Mouse (Mus musculus): ENCODE results near the gene Slc44a3. TPM values are rescaled to one million over a fixed set of nuclear protein-coding genes. Genes with fewer than 3 reads are reported as not detected.

Slc44a3 gene
- polyA plus RNA-seq, 1 experiment from 2014 or later = 0.77 TPM

DNA sequence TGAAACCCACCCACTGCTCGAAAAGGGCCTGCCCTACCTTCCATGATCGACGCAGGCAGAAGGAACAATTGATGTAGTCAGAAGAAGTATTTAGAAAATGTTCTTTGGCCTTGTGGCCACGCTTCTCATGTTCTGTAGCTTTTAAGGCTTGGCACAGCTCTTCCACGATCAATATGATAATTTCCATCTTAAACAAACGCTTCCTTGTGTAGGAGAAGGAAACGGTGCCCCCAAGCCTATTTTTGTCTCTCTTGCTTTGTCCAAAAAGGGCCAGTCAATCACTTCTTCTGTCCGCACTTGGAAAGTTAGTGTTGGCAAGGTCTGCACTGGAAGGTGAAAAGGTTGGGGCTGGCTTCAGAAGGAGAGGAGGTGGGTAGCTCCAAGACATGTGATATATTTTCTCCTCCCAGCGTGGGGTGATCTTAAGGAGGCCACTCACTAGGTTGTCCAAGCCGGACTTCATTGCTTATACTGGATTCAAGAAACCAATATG is 10.5 kb downstream of the Slc44a3 start:
- WGBS = 78% methylated on average over 10 of the region's 10 CpGs
- Histone ChIP-seq H3K9me3 (no peaks in the 10 kb centered on the region), H3K36me3 (no peaks in the 10 kb centered on the region), H3K27ac (replicated peaks) (no peak overlapping the region), H3K9ac (no peak overlapping the region), H3K4me1 (replicated peaks) (no peaks in the 10 kb centered on the region), H3K4me3 (no peak overlapping the region), H3K27me3 (no peaks in the 10 kb centered on the region), H3K4me2 (no peak overlapping the region)
- ATAC-seq (ENCODE audit: low read depth) = no peak

GRCm38 (mm10) chr3:121521123-121521522 is 11.1 kb downstream of the Slc44a3 start:
- no peaks in the 10 kb centered on the region for H3K36me3 ChIP-seq
- H3K9me3 ChIP-seq = no peaks in the 10 kb centered on the region
- no peak overlapping the region for H3K4me2 ChIP-seq
- WGBS = 94% methylated on average over 3 of the region's 3 CpGs
- H3K9ac ChIP-seq = no peak overlapping the region
- no peak overlapping the region for H3K4me3 ChIP-seq
- no peaks in the 10 kb centered on the region for H3K27me3 ChIP-seq
- ATAC-seq (ENCODE audit: low read depth) = no peak
- no peak overlapping the region for H3K27ac ChIP-seq (replicated peaks)
- H3K4me1 ChIP-seq (replicated peaks) = no peaks in the 10 kb centered on the region

GRCm38 (mm10) chr3:121517030-121517429 is 15.2 kb downstream of the Slc44a3 start:
- Histone ChIP-seq H3K4me1 (replicated peaks) (no peaks in the 10 kb centered on the region), H3K4me3 (no peak overlapping the region), H3K4me2 (no peak overlapping the region), H3K27ac (replicated peaks) (no peak overlapping the region), H3K36me3 (no peaks in the 10 kb centered on the region), H3K9me3 (no peaks in the 10 kb centered on the region), H3K27me3 (no peaks in the 10 kb centered on the region), H3K9ac (no peak overlapping the region)
- 95% methylated on average over 8 of the region's 8 CpGs for WGBS
- ATAC-seq (ENCODE audit: low read depth) = no peak

DNA sequence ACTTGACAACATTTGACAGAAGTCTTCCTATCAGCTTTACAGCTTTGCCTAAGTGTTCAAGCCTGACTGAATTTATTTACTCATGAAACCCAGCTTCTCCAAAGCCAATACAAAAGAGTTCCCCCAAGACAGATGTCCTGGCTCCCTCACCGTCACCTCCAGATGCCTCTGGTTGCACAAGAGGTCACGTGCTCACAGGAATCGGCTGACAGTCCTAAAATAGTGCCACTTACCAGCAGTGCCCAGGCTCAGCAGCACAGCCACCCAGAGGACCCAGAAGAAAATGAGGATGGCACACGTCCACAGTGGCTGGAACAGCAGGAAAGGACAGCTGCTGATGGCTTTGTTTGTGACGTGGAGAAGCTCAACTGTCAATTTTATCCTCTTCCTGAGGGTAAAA is 23.1 kb downstream of the Slc44a3 start:
- Histone ChIP-seq H3K27ac (replicated peaks) (no peak overlapping the region), H3K9me3 (no peaks in the 10 kb centered on the region), H3K9ac (no peak overlapping the region), H3K36me3 (no peaks in the 10 kb centered on the region), H3K27me3 (no peaks in the 10 kb centered on the region), H3K4me1 (replicated peaks) (no peaks in the 10 kb centered on the region), H3K4me3 (no peak overlapping the region), H3K4me2 (no peak overlapping the region)
- 64% methylated on average over 5 of the region's 5 CpGs for WGBS
- no peak for ATAC-seq (ENCODE audit: low read depth)

DNA sequence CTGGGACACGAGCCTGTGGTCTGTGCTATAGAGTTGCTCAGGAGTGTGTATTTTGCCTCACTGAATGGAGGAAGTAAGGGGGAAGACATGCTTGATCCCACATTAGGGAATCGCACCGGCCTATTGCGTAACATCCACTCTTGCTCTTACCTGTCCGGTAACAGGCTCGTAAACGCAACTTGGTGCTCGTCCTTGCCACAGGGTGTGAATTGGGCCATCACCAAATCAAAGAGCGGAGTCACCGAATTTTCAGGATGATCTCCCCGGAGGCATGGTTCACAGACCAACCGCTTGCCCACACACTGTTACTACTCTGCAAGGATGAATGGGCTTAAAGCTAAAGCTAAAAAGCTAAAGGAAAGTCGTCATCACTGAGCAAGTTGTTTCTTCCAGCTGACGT is 24.5 kb downstream of the Slc44a3 start:
- ATAC-seq (ENCODE audit: low read depth) = no peak
- H3K9me3 ChIP-seq = no peaks in the 10 kb centered on the region
- no peak overlapping the region for H3K9ac ChIP-seq
- H3K27me3 ChIP-seq = no peaks in the 10 kb centered on the region
- H3K27ac ChIP-seq (replicated peaks) = no peak overlapping the region
- 94% methylated on average over 14 of the region's 14 CpGs for WGBS
- H3K4me3 ChIP-seq = no peak overlapping the region
- H3K4me1 ChIP-seq (replicated peaks) = no peaks in the 10 kb centered on the region
- H3K4me2 ChIP-seq = no peak overlapping the region
- H3K36me3 ChIP-seq = no peaks in the 10 kb centered on the region

DNA sequence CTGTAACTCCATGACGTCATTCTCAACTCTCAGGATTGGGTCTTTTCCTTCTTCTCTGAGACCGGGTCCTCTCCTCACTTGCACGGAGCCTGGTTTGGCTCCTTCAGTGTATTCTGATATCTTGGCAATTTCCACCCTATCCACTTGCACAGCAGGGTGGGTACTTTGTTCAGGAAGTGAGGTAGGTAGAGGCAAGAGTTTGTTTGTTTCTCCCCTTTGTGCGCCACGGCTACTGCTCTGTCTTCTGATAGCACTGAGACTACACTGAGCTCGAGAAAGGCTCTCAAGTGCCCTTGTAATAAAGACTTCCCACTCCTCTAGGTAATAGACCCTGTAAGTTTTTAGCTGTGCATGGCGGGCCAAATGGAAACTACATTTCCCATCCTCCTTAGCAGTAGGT is 25.4 kb downstream of the Slc44a3 start:
- Histone ChIP-seq H3K4me3 (no peak overlapping the region), H3K9ac (no peak overlapping the region), H3K27ac (replicated peaks) (no peak overlapping the region), H3K4me2 (no peak overlapping the region), H3K36me3 (no peaks in the 10 kb centered on the region), H3K27me3 (no peaks in the 10 kb centered on the region), H3K4me1 (replicated peaks) (no peaks in the 10 kb centered on the region), H3K9me3 (no peaks in the 10 kb centered on the region)
- ATAC-seq (ENCODE audit: low read depth) = no peak
- 84% methylated on average over 7 of the region's 7 CpGs for WGBS

GRCm38 (mm10) chr3:121506175-121506574 is 26.0 kb downstream of the Slc44a3 start:
- Histone ChIP-seq H3K9me3 (no peaks in the 10 kb centered on the region), H3K4me2 (no peak overlapping the region), H3K4me1 (replicated peaks) (no peaks in the 10 kb centered on the region), H3K27ac (replicated peaks) (no peak overlapping the region), H3K4me3 (no peak overlapping the region), H3K36me3 (no peaks in the 10 kb centered on the region), H3K27me3 (no peaks in the 10 kb centered on the region), H3K9ac (no peak overlapping the region)
- no peak for ATAC-seq (ENCODE audit: low read depth)
- 88% methylated on average over 8 of the region's 8 CpGs for WGBS

- WGBS = 71% methylated on average over 8 of the region's 8 CpGs
- Histone ChIP-seq H3K4me2 (no peak overlapping the region), H3K9me3 (no peaks in the 10 kb centered on the region), H3K4me1 (replicated peaks) (no peaks in the 10 kb centered on the region), H3K36me3 (no peaks in the 10 kb centered on the region), H3K27me3 (no peaks in the 10 kb centered on the region), H3K9ac (no peak overlapping the region), H3K4me3 (no peak overlapping the region), H3K27ac (replicated peaks) (no peak overlapping the region)
- no peak for ATAC-seq (ENCODE audit: low read depth)
Observed at GRCm38 (mm10) chr3:121504927-121505487, 27.2 kb downstream of the Slc44a3 start.

DNA sequence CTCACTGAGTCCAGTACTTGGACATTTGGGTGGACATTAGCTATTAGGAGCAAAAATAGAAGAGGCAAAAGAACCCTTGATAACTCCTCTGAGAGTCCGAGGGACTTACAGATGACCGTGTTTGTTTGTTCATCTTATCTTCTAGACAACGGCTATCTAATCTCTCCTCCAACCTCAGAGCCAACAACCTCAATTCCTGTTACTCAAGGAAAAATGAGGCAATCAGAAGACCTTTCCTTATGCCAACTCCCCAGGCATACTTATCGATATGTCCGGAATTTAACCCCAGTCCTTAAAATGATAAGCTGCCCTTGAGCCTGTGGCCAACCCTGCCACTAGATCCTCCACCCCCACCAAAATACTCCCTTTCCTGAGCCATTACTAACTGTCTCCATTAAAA is 31.5 kb downstream of the Slc44a3 start:
- Histone ChIP-seq H3K4me1 (replicated peaks) (no peaks in the 10 kb centered on the region), H3K4me3 (no peak overlapping the region), H3K9me3 (no peaks in the 10 kb centered on the region), H3K9ac (no peak overlapping the region), H3K36me3 (no peaks in the 10 kb centered on the region), H3K4me2 (no peak overlapping the region), H3K27ac (replicated peaks) (no peak overlapping the region), H3K27me3 (no peaks in the 10 kb centered on the region)
- no peak for ATAC-seq (ENCODE audit: low read depth)
- 94% methylated on average over 5 of the region's 5 CpGs for WGBS

GRCm38 (mm10) chr3:121500225-121500624 is 32.0 kb downstream of the Slc44a3 start:
- H3K27me3 ChIP-seq = no peaks in the 10 kb centered on the region
- no peak overlapping the region for H3K9ac ChIP-seq
- H3K9me3 ChIP-seq = no peaks in the 10 kb centered on the region
- no peak for ATAC-seq (ENCODE audit: low read depth)
- no peak overlapping the region for H3K4me3 ChIP-seq
- no peaks in the 10 kb centered on the region for H3K36me3 ChIP-seq
- no peak overlapping the region for H3K4me2 ChIP-seq
- 61% methylated on average over 10 of the region's 10 CpGs for WGBS
- H3K4me1 ChIP-seq (replicated peaks) = no peaks in the 10 kb centered on the region
- H3K27ac ChIP-seq (replicated peaks) = no peak overlapping the region

DNA sequence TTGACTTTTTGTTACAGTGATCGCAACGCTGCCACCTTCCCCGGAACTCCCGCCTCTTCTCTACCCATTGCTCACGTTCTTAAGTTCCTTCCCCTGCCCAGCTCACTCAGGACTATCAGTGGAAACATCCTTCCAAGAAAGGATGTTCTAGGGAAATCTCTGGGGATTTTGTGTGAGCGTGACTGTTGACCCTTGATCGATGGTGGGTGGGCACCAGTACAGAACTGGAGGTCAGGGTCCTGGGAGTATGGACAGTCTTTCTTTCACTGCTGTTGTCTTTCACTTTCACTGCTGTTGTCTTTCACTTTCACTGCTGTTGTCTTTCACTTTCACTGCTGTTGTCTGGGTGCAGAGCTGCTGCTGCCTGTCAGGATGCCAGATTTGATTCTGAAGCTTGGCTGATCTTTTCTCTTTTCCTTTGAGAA is 38.2 kb downstream of the Slc44a3 start:
- H3K4me2 ChIP-seq = no peak overlapping the region
- 85% methylated on average over 7 of the region's 7 CpGs for WGBS
- no peak overlapping the region for H3K9ac ChIP-seq
- H3K27me3 ChIP-seq = no peaks in the 10 kb centered on the region
- no peak overlapping the region for H3K27ac ChIP-seq (replicated peaks)
- H3K36me3 ChIP-seq = no peaks in the 10 kb centered on the region
- H3K9me3 ChIP-seq = no peaks in the 10 kb centered on the region
- ATAC-seq (ENCODE audit: low read depth) = no peak
- H3K4me3 ChIP-seq = no peak overlapping the region
- peaks cover 18% of the 10 kb centered on the region; the same call in 1 of the 2 replicates for H3K4me1 ChIP-seq (replicated peaks)

DNA sequence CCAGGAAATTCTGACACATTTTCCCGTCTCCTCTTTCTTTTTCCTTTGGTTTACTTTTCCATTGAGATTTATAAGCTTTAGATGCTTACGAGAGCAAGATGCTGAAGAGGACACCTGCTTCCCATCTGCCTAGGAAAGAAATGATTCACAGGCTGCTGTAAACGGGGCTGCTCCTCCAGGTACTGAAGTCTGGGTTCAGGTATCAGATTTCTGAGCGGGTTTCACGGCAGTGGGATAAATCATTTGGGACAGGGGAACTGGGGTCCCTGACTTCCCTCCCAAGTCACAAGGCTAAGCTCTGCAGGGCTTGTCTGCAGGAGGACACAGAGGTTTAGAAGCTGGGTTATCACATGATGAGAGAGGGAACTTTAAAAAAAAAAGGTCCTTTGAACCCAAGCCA is 40.2 kb downstream of the Slc44a3 start:
- H3K4me3 ChIP-seq = no peak overlapping the region
- peaks cover 21% of the 10 kb centered on the region; the same call in 1 of the 2 replicates for H3K4me1 ChIP-seq (replicated peaks)
- no peaks in the 10 kb centered on the region for H3K36me3 ChIP-seq
- no peak overlapping the region for H3K27ac ChIP-seq (replicated peaks)
- H3K9me3 ChIP-seq = no peaks in the 10 kb centered on the region
- 51% methylated on average over 5 of the region's 5 CpGs for WGBS
- no peak overlapping the region for H3K4me2 ChIP-seq
- ATAC-seq (ENCODE audit: low read depth) = no peak
- no peak overlapping the region for H3K9ac ChIP-seq
- H3K27me3 ChIP-seq = no peaks in the 10 kb centered on the region

DNA sequence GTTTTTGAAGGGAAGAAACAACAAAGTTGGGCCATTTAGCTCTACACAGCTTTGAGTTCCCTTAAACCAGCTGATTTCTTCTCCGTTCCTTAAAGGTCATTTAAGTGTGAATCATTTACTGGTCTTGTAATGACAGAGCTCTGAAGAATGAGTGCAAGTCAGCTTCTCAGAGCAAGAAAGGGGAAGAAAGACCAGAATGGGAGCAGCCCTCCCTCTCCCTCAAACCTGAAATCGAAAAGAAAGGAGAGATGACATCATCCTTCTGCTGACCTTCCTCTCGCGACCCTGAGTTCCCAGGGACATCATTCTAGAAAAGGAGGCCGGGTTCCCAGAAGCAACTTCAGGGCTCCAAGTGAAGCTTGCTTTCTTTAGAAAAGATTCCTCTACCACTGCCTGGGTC is 41.3 kb downstream of the Slc44a3 start:
- Histone ChIP-seq H3K4me3 (no peak overlapping the region), H3K4me2 (no peak overlapping the region), H3K9ac (no peak overlapping the region), H3K9me3 (no peaks in the 10 kb centered on the region), H3K27me3 (no peaks in the 10 kb centered on the region), H3K36me3 (no peaks in the 10 kb centered on the region), H3K27ac (replicated peaks) (no peak overlapping the region), H3K4me1 (replicated peaks) (peaks cover 21% of the 10 kb centered on the region; the same call in 1 of the 2 replicates)
- ATAC-seq (ENCODE audit: low read depth) = no peak
- 35% methylated on average over 5 of the region's 5 CpGs for WGBS
